Mouse (Mus musculus) right cerebral cortex, adult 18-20 months (tissue): ENCODE measurements around the gene Cebpb.

Source experiments
- DNase-seq: peaks from one replicate; pipeline ENCODE4 v3.0.0; 2022; ENCODE audit warnings: mixed read lengths

Gene Cebpb

DNA sequence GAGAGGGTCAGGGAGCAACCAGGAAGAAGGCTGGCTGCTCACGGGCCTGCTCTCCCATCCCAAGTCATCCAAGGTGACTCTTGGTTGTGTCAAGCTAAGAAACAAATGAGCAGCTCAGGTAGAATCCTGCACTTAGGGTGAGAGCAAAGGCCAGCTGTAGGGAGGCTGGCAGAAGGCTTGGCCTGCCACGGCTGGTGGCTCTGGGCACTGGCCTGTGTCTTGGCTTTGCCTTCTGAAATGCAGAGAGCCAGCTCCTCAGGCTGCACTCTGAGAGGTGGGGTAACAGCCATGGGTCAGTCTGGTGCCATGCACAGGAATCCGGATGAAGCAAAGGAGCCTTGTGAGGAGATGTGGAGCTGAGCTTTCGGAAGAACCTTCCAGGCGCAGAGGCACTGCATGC is 20.3 kb upstream of the Cebpb start:
- DNase-seq: no peak

DNA sequence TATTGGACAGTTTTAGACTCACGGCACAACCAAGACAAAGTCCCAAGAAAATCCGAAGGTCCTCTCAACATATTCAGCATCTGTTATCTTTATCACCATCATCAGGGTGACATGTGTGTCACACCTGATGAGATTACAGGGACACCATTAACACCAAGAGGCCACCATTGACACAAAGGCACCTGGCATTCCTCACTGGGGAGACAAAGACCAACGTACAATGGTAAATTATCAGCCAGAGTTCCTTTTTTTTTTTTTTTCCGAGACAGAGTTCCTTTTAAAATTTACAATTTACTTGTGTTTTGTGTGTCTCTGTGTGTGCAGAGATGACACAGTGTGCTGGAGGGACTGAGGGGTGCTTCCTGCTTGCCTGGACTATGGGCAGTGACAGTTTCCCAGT is 19.3 kb upstream of the Cebpb start:
- no peak for DNase-seq

DNA sequence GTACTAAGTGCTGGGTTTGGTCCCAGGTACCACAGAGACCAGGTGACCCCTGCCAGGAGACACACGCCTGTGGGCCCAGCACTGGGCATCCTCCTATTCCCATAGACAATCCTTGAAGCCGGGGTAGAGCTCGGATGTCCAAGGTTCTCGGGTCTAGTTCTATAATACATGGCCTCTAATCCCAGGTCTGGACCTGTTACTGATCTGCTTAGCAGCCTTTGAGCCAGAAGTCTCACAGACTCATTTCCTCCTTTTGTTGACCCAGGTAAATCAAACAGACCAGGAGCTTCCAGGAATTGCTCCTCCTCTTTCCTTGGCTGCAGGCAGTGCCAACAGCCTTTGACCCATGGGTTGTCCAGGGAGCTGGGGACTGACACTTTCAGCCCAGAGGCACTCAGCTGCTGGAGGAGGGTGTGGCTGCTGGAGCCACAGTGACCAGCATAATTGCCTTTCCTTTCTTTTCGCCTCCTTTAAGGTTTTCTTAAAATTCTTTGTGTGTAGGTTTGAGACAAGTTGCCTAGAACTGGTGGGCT is 17.5 kb upstream of the Cebpb start:
- DNase-seq: no peak

DNA sequence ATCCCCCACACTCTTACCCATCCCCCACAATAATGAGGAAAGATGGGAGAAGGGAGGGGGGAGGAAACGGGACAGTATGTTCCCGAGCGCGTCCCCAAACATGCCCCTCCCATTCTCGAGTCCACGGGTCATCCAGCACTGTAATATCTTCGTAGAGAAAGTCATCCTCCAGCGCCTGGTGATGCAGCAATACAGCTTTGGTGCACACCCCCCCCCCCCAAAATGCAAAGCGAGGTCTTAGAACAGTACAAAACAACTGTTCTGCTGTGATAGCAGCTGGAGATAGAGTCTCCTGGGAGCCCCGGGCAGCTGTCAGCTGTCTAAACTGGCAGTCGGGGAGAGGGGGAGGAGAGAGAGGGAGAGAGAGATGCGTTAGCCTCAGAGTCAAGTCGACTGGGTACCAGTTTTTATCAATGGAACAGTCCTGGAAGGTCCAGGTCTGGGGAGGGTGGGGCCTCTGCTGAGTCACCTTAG is 16.5 kb upstream of the Cebpb start:
- DNase-seq: no peak

DNA sequence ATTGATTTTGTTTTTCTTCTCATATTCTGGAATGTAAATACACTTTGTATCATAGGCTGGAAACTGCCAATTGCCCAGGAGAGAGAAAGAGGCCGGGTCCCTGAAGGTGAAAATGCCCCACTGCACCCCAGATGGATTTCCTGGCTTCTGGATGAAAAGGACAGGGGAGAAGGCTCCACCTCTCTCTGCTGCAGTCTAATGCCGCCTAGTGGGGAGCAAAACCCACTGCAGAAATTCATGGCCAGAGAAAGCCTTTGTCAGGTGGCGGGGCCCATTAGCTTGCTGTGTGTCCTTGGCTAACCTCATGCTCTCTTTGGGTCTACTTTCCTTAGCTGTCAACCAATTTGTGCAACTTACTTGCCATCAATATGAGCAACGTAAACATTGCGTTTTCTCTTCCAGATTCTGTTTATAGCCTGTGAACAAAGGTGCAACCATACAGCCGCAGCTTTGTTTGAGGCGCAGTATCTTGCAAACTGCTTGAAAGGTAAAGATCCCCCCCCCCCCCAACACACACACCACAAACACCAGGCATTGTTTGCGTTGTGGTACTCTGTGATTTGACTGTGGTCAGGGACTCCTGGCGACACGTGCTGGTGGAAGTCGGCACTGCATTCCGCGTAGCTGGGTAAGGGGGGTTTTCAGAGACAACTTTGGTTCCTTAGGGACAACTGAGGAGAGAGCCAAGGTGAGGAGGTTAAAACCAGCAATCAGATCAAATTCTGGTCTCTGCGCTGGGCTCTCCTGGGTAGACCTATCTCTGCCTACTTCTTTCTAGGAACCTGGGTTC is 13.4 kb upstream of the Cebpb start:
- DNase-seq: no peak

DNA sequence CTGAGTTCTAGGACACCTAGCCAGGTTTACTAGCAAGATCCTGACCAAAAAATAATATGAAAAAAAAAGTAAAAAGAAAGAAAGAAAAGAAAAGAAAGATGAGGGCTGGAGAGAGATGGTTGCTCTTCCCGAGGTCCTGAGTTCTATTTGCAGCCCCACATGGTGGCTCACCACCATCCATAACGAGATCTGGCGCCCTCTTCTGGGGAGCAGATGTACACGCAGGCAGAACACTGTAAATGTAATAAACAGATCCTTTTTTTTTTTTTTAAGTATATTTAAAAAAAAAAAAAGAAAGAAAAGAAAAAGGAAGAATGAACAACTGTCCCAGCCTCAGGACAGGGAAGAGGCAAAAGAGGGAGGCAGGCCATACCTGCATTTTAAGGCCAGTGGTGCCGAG is 10.1 kb upstream of the Cebpb start:
- no peak for DNase-seq

DNA sequence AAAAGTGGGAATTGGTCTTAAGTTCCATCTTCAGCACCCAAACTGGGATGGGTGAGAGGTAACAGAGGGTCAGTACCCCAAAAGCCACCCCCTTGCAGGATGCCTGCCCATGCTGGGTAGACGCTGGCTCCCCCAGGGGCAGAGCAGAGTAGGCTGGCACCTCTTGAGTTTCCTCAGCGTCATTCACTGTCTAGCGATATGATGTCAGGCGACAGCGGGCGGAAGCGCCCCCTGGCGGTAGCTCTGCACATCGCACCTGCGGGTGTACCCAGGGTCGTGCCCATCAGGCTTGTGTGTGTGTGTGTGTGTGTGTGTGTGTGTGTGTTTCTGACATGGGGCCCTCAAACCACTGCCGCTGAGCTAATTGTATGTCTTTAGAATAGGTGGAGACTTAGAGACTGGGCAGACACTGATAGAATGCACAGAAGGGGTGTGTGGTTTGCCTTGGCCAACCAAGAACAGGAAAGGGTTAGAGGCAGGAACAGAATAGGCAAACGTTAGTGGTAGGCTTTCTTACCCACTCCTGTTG is 8.7 kb upstream of the Cebpb start:
- DNase-seq: peak; percentile 67

DNA sequence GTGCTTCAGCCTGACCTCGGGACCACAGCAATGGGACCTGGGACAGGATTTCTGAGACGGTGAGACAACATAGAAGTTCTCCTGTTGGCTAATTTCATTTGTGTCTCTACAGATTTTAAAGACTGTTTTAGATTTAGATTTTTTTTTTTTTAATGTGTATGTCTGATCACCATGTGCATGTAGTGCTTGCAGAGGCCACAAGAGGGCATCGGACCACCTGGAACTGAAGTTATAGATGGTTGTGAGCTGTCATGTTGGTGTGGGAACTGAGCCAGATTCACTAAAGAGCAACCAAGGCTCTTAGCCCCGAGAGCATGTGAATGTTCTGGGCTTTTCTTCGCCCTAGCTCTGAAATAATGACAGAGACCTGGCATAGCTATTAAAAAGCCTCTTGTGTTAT is 8.1 kb upstream of the Cebpb start:
- DNase-seq: no peak

DNA sequence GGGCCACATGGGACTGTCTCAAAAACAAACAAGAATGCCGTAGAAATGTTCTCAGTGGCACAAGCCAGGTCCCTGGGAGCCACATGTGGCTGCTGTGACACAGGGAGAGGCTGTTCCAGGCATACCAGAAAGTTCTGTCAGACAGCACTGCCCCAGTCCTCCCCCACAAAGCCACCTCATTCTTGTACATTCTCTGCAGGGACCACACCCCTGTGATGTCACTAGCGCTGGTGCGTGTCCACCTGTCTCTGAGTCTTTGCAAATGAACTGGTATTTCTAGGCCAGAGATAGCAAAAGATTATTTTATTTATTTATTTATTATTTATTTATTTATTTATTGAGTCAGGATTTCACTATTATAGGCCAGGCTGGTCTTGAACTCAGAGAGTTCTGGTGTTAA is 5.0 kb upstream of the Cebpb start:
- DNase-seq: no peak

DNA sequence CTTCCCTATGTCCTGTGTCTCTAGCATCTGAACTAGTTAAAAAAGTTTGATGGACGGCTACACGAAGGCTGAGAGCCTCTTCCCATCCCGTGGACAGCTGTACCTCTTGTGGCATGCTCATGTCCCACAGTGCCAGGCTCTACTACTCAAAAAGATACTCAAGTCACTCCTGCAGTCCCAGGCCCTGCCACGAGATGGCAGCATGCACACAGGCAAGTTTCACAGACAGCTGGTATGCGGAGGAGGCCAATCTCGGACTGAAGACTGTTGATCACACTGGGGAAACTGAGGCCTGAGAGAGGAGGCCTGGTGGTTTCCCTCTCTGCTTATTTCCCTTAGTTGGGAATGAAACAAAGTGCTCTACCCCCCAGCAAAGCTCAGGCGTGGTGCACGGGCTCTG is 3.6 kb upstream of the Cebpb start:
- peak; percentile 92 for DNase-seq

DNA sequence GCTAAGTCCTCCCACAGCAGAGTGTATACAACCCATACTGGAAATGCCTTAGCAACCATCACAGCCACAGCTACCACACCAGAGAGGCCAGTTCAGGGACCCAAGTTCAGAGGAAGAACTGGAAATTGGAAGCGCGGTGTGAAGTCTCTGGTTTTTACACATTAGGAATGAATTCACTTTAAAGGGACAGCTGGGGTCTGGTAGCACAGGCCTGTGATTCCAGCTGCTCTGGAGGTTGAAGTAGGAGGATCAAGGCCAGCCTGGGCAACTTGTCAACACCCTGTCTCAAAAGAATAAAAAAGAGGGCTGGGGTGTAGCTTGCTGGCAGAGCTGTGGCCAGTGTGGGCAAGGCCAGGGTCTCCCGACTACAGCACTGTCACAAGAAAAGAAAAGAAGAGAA is 2.9 kb upstream of the Cebpb start:
- no peak for DNase-seq

DNA sequence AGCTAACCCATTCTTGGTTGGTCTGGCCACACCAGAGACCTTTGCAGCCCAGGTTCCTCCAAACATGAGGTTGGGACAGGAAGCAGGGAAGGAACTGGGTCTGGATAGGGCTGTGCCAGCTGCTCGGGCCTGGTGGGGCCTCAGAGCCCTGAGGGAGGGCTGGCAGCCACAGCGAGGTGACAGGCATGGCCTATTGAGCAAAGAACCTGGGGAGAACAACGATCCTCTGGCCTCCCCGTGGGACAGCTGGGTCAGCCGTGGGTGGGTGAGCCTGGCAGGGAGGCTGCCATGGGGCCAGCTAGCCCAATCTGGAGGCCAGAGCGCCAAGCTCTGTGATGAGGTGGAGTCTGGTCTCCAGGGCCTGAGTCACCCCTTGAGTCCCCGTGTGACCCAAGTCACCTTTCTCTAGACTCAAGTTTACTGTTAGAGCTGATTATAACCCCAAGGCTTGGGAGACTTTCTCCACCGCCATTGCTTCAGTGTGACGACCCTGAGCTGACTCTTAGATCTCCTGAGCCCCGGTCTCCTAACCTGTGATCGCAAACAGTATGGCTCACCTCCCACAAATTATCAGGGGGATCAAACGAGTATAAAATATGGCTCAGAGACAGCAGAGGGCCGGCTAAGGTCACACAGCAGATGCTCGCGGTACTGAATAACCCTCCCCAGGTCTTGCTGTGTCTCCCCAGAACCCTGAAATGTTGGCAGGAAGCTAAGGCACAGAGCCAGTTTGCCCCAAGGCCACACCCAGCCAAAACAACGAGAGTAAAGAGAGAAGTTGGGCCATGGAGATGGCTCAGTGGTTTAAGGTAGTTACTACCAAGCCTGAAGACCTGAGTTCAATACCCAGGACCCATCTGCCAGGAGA is 2.1 kb upstream of the Cebpb start:
- DNase-seq: no peak

DNA sequence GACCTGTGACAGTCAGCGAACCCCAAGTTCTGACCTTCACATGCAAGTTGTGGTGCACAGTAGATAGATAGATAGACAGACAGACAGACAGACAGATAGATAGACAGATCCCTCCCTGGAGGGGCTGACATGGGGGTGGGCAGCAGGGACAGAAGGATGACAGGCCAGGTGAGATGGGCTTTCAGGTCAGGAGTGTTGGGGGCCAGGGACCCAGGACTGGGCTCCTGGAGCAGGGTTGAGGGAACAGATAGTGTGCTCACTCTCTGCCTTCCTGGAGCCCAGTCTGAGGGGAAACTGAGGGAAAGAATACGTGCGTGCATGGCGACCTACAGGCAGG is 1.5 kb upstream of the Cebpb start:
- DNase-seq: no peak

DNA sequence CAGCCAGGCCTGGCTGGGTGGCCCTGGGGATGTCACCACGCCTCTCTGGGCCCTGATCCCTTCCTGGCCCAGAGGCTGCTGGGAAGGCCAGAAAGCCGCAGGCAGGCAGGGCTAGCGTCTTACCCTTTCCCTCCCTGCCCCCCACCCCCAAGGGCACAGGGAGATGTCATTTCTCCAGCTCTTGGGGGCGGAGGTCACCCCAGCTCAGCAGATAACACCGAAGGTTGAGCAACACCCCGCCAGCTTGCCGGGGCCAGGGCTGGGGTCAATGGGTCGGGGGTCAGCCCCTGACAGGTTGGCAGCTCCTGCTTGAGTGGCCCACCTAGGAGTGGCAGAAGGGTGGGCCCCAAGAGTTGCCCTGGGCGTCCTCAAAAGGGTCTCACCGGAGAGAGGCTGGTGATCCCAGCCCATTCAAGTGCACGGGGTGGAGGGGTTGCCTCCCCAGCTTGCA is 1.0 kb upstream of the Cebpb start:
- DNase-seq: no peak

DNA sequence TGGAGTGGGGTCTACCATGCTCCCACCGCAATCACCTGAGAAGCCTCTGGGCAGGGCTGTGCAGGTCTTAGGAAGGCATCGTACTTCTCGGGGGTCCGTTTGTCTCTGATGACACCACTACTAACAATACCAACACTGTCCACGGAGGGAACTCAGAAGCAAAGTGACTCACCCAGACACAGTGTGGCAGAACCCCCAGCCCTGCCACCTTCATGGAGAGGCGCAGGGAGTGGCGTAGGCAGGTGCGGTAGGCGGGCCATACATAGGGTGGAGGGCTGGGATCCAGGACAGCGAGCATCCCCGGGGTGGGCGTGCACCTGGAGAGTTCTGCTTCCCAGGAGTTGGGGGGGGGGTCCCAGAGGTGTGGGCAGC is 603 bp upstream of the Cebpb start:
- DNase-seq: peak; percentile 47

DNA sequence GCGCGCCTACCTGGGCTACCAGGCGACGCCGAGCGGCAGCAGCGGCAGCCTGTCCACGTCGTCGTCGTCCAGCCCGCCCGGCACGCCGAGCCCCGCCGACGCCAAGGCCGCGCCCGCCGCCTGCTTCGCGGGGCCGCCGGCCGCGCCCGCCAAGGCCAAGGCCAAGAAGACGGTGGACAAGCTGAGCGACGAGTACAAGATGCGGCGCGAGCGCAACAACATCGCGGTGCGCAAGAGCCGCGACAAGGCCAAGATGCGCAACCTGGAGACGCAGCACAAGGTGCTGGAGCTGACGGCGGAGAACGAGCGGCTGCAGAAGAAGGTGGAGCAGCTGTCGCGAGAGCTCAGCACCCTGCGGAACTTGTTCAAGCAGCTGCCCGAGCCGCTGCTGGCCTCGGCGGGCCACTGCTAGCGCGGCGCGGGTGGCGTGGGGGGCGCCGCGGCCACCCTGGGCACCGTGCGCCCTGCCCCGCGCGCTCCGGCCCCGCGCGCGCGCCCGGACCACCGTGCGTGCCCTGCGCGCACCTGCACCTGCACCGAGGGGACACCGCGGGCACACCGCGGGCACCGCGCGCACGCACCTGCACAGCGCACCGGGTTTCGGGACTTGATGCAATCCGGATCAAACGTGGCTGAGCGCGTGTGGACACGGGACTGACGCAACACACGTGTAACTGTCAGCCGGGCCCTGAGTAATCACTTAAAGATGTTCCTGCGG is 945 bp downstream of the Cebpb start, which contains the start of gene Tmem189:
Tmem189 (minus strand) TSS at position 322 of the 718 bp plus-strand sequence.
- DNase-seq: peak; percentile 65

DNA sequence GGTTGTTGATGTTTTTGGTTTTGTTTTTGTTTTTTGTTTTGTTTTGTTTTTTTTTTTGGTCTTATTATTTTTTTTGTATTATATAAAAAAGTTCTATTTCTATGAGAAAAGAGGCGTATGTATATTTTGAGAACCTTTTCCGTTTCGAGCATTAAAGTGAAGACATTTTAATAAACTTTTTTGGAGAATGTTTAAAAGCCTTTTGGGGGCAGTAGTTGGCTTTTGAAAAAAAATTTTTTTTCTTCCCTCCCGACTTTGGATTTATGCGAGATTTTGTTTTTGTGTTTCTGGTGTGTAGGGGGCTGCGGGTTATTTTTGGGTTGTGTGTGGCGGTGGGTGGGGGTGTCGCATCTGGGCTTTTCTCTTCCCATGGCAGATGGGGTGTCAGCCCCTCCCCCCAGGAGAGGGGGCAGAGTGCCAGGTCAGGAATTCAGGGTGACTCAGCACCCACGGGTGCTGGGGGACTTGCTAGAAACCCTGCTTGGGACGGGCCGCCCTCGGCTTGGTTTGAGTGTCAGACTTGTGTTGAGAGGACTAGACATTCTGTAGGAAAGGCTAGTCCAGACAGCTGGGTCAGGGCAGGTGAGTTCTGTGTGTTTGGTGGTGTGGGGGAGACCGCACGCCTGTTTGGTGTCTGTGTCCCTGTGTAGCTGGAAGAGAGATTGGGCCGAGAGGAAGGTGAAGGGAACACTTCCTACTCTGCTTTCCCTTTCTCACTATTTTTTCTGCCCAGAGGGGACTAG is 1.7 kb downstream of the Cebpb start:
- DNase-seq: peak; percentile 55

DNA sequence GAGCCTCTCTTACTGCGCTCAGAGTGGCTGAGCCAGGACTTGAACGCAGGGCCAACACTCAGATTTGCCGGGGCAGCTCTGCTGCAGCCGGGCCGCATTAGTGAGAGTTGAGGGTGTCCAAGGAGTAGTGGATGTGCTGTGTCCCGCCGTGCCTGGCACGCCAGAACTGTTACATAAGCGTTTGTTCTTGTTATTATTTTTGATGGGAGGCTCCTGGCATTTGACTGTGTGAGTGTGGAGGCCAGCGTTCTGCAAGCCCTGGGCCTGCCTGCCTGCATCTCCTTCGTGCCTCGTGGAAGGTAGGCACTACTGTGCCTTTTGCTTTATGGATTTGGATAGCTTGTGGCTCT is 2.2 kb downstream of the Cebpb start:
- DNase-seq: peak; percentile 32

DNA sequence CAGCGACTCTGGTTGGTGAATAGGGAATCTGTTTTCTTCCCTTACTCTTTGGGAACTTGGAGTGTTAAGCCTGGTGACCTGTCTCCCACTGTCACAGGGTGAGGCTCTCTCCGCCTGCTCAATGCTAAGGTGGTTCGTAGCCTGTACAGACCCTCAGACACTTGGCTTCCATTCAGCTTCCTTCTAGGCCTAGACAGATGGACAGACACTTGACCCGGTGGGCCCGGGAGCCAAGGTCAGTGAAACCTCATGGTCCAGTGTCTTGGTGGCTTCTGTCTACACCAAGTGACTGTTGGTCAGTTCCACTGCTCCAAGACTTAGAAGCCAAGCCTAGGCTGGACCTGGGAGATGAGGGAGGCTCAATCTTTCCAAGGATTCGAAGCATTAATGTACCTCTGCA is 2.7 kb downstream of the Cebpb start:
- DNase-seq: no peak

DNA sequence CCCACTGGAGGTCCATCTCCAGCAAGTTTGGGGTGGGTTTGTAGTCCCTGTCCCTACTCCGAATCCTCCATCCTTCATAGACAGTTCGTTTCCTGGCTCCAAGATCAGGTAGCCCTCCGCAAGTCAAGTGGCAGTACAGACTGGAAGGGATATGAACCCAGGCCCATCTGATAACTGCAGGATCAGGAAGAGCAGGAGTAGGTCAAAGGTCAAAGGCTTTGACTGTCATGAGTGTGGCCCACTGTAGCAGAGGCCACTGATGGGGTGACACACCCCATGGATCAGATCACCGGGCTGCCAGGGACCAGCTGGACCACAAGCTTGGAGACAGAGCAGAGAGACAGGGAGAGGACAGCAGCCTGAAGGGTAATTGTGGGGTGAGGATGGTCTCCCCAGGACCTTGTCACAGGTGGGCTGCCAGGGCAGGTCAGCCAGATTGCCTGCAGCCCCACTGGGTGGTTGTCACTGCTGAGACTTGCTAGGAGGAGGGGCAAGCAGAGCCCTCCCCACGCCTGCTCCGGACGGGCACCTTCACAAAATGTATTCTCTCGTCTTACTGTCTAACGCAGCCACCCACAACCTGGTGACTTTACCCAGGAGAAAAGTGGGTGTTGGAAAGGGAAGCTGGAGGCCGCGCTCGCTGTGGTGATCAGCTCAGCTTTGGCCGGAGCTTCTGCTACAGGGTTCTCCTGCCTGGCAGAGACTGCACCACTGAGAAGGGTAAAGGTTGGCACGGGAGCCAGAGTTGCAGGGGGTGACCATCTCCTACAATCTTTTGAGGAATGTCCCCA is 3.4 kb downstream of the Cebpb start:
- DNase-seq: peak; percentile 68

DNA sequence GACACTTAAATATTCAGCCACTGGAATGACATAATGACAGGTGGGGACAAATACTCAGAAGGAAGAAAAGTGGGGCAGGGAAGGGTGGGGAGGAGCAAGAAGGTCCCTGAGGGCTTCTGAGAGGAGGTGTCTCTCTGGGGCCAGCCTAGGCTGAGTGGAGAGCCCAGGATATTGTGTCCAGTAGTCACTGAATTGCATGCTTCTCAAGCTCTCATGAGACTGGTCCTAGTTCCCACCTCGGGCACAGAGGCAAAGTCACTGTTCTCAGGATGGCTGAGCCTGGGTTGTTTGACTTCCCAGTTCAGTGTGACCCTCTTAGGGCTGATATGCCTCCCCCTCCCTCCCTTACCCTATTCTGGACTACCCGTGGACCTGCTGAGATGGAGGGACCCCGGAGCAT is 4.1 kb downstream of the Cebpb start:
- no peak for DNase-seq
